Mouse (Mus musculus): Measurements from ENCODE around the gene Pdcd6ip.

DNA sequence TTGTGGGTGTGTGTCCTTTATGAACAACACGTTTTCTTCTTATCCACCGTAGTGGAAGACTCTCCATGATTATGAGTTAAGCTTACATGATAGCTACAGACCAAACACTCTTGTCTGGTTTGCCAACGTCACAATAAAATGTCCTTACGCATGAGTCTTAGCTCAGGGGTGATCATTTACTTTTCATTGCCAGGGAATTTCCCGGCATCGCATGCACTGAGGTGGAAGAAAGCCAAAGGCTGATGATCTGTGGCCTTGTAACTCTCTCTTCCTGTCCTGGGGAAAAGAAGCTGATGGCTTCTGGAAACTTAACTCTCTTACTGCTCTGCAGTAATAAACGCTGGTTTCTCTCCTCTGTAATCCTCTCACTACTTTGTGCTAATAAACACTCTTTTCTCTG, 41.3 kb upstream of the Pdcd6ip start:
- TF ChIP-seq POLR2A (IDR thresholded peaks at IDR 0.05; ENCODE audit: insufficient read depth, low read depth, low read length) = no peak
- TF ChIP-seq CTCF (IDR thresholded peaks at IDR 0.05; ENCODE audit: insufficient read depth, low read depth, low read length) = no peak

Measured in olfactory bulb, adult 2 months (tissue).